Mouse (Mus musculus): ENCODE measurements around the gene Timm9.
"Not testable (repeated sequence)": the region's sequence is repeated elsewhere in the genome, so short reads cannot be mapped to it uniquely, and the experiment has no call there.

- TF ChIP-seq CTCF (IDR thresholded peaks at IDR 0.05; ENCODE audit: borderline replicate concordance, extremely low read depth, insufficient read depth, insufficient read length); POLR2A (IDR thresholded peaks at IDR 0.05; ENCODE audit: borderline replicate concordance, extremely low read depth, insufficient read depth, insufficient read length, poor library complexity, severe bottlenecking): not testable (repeated sequence)
These were observed 32.2 kb downstream of the Timm9 start for GRCm38 (mm10) chr12:71104275-71104674.
